Mouse (Mus musculus): ENCODE data around the gene Abca4. TPM values are rescaled to one million over a fixed set of nuclear protein-coding genes. Genes with fewer than 3 reads are reported as not detected.

Abca4 gene
- polyA plus RNA-seq, 1 experiment from 2014 or later: 1.3 TPM

DNA sequence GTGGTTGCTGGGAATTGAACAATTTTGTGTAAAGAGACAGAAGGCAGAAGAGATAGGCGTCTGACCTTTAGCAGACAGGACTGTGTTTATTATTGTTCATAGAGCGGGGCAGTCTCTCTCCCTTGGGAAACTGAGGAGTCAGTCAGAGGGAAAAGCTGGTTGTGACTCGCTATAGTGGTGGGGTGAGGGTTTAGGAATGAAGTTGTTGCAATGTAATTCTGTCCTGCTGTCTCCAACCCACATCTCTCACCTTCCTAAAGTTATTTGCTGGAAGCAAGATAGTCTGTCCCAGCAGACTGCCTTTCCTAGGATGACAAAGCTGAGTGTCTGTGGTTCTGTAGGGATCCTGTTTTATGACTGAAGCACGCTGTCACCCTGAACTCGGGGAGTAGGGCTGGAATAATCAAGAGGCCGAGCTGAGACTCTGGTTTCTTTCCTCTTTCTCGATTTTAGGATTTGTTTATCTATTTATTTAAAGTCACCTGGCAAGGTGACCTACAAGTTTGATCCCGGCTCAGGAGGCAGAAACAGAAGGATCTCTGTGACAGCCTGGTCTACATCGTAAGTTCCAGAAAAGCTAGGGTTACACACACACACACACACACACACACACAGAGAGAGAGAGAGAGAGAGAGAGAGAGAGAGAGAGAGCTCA lies 159.6 kb downstream of the Abca4 start:
- Histone ChIP-seq H3K4me3 (replicated peaks) (no peak overlapping the region), H3K27me3 (no peaks in the 10 kb centered on the region), H3K36me3 (no peaks in the 10 kb centered on the region), H3K4me2 (replicated peaks) (no peak overlapping the region), H3K9ac (no peak overlapping the region), H3K9me3 (replicated peaks) (no peaks in the 10 kb centered on the region), H3K4me1 (peaks cover 12% of the 10 kb centered on the region), H3K27ac (replicated peaks) (no peak overlapping the region)
- WGBS: 69% methylated on average over 9 of the region's 9 CpGs
- no peak for ATAC-seq (ENCODE audit: insufficient number of reproducible peaks, low FRiP score, low TSS enrichment, low read depth)

- Histone ChIP-seq H3K9ac (no peak overlapping the region), H3K27ac (replicated peaks) (no peak overlapping the region), H3K36me3 (no peaks in the 10 kb centered on the region), H3K4me1 (0 out of 2 replicates have a peak, but pooled peaks cover 2% of the 10 kb centered on the region), H3K9me3 (replicated peaks) (no peaks in the 10 kb centered on the region), H3K27me3 (no peaks in the 10 kb centered on the region), H3K4me3 (replicated peaks) (no peak overlapping the region), H3K4me2 (replicated peaks) (no peak overlapping the region)
- 82% methylated on average over 6 of the region's 6 CpGs for WGBS
- ATAC-seq (ENCODE audit: insufficient number of reproducible peaks, low FRiP score, low TSS enrichment, low read depth): no peak
These were observed 161.5 kb downstream of the Abca4 start for GRCm38 (mm10) chr3:122205753-122206152.

DNA sequence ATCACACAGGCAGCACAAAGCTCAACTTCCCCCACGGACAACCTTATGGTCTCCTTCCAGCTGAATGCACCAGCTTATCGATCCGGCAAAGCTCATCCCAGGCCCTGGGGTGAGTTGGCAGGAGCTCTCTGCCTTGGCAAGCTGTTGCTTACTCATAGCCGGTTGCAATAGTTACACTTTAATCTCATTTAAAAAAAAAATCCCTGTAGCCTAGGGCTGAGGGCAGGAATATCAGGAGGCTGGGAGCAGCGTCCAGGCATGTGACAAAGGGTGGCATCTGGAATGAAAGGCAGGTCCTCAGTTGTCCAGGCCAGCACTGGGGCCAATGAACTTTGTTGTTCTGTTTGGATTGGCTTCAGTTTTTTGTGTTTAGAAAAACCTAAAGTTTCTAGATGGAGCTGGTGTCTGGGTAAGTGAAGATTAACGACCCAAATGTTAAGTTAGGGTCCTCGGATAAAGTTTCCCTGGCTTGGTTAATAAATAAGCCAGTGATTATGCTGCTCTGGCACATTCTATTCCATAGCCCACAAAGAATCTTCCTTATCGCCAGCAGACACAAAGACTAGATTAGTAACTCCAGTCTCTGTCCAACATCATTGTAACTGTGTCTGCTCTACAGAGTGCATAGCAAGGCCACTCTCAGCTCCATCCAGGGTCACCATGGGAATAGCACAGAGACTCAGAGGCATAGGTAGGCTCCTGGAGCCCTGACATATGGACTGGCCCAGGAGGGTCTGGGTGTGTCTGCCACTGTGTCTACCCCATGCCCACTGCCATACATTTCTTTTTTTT lies 162.2 kb downstream of the Abca4 start:
- ATAC-seq (ENCODE audit: insufficient number of reproducible peaks, low FRiP score, low TSS enrichment, low read depth): no peak

DNA sequence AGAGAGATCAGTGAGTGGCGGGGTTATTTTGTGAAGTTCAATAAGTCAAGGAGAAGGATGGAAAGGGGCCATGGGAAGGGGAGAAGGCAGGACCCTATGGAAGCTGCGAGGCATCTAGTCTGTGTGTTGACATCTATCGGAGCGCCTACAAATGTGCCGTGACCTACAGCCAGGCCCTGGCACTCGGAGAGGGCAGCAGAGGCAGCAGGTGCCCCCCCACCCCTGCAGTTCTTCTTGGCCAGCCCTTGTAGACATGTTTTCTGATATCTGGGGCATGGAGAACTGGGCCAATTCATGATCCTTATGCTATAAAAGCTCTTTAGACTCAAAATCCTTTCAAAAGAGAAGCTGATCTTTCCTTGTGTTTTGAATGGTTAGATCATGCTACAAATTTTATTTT lies 163.5 kb downstream of the Abca4 start:
- Histone ChIP-seq H3K36me3 (no peaks in the 10 kb centered on the region), H3K9ac (no peak overlapping the region), H3K4me2 (replicated peaks) (no peak overlapping the region), H3K4me1 (0 out of 2 replicates have a peak, but pooled peaks cover 2% of the 10 kb centered on the region), H3K4me3 (replicated peaks) (no peak overlapping the region), H3K9me3 (replicated peaks) (no peaks in the 10 kb centered on the region), H3K27me3 (no peaks in the 10 kb centered on the region), H3K27ac (replicated peaks) (no peak overlapping the region)
- no peak for ATAC-seq (ENCODE audit: insufficient number of reproducible peaks, low FRiP score, low TSS enrichment, low read depth)
- 80% methylated on average over 6 of the region's 6 CpGs for WGBS

More for the DNA sequence above, 162.2 kb downstream of the Abca4 start:
- Histone ChIP-seq H3K4me3 (replicated peaks) (no peak overlapping the region), H3K9ac (no peak overlapping the region), H3K27me3 (no peaks in the 10 kb centered on the region), H3K27ac (replicated peaks) (no peak overlapping the region), H3K4me1 (0 out of 2 replicates have a peak, but pooled peaks cover 2% of the 10 kb centered on the region), H3K9me3 (replicated peaks) (no peaks in the 10 kb centered on the region), H3K4me2 (replicated peaks) (no peak overlapping the region), H3K36me3 (no peaks in the 10 kb centered on the region)
- 69% methylated on average over 8 of the region's 8 CpGs for WGBS

GRCm38 (mm10) chr3:122208296-122209225 lies 164.3 kb downstream of the Abca4 start:
- Histone ChIP-seq H3K9ac (no peak overlapping the region), H3K9me3 (replicated peaks) (no peaks in the 10 kb centered on the region), H3K27me3 (no peaks in the 10 kb centered on the region), H3K4me2 (replicated peaks) (no peak overlapping the region), H3K4me3 (replicated peaks) (no peak overlapping the region), H3K27ac (replicated peaks) (no peak overlapping the region), H3K4me1 (0 out of 2 replicates have a peak, but pooled peaks cover 2% of the 10 kb centered on the region), H3K36me3 (no peaks in the 10 kb centered on the region)
- ATAC-seq (ENCODE audit: insufficient number of reproducible peaks, low FRiP score, low TSS enrichment, low read depth): no peak
- 78% methylated on average over 15 of the region's 15 CpGs for WGBS

GRCm38 (mm10) chr3:122209511-122209910 lies 165.3 kb downstream of the Abca4 start:
- H3K4me1 ChIP-seq: 0 out of 2 replicates have a peak, but pooled peaks cover 2% of the 10 kb centered on the region
- H3K27me3 ChIP-seq: no peaks in the 10 kb centered on the region
- H3K9me3 ChIP-seq (replicated peaks): no peaks in the 10 kb centered on the region
- no peak overlapping the region for H3K9ac ChIP-seq
- H3K4me3 ChIP-seq (replicated peaks): no peak overlapping the region
- H3K27ac ChIP-seq (replicated peaks): no peak overlapping the region
- WGBS: 88% methylated on average over 11 of the region's 11 CpGs
- ATAC-seq (ENCODE audit: insufficient number of reproducible peaks, low FRiP score, low TSS enrichment, low read depth): no peak
- H3K4me2 ChIP-seq (replicated peaks): no peak overlapping the region
- no peaks in the 10 kb centered on the region for H3K36me3 ChIP-seq

- 72% methylated on average over 5 of the region's 5 CpGs for WGBS
- Histone ChIP-seq H3K9me3 (replicated peaks) (no peaks in the 10 kb centered on the region), H3K4me2 (replicated peaks) (no peak overlapping the region), H3K9ac (no peak overlapping the region), H3K4me1 (0 out of 2 replicates have a peak, but pooled peaks cover 2% of the 10 kb centered on the region), H3K4me3 (replicated peaks) (no peak overlapping the region), H3K27ac (replicated peaks) (no peak overlapping the region), H3K27me3 (no peaks in the 10 kb centered on the region), H3K36me3 (no peaks in the 10 kb centered on the region)
- ATAC-seq (ENCODE audit: insufficient number of reproducible peaks, low FRiP score, low TSS enrichment, low read depth): no peak
These were observed 166.2 kb downstream of the Abca4 start for GRCm38 (mm10) chr3:122210434-122210833.

DNA sequence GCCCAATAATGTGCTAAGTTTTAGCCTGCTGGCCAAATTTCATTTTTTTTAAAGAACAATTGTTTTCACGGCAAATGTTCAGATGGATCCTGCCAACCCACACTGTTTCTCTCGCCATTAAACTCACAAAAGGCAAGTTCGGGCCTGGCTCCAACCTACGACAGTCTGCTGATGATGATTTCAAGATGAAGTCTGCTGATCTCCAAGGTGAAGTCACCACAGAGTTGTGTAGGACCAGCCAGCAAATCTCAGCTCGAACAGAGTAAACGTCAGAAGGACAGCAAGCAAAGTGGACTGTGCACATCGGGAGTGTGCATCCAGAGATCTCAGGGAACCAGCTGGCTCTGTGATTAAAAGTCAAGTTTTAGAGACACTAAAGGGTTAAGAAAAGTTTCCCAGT lies 166.6 kb downstream of the Abca4 start:
- ATAC-seq (ENCODE audit: insufficient number of reproducible peaks, low FRiP score, low TSS enrichment, low read depth): no peak
- 76% methylated on average over 7 of the region's 7 CpGs for WGBS

GRCm38 (mm10) chr3:122211446-122212125 lies 167.3 kb downstream of the Abca4 start:
- WGBS: 68% methylated on average over 13 of the region's 13 CpGs
- no peak for ATAC-seq (ENCODE audit: insufficient number of reproducible peaks, low FRiP score, low TSS enrichment, low read depth)
- Histone ChIP-seq H3K27ac (replicated peaks) (no peak overlapping the region), H3K4me2 (replicated peaks) (no peak overlapping the region), H3K4me1 (no peaks in the 10 kb centered on the region), H3K27me3 (no peaks in the 10 kb centered on the region), H3K9me3 (replicated peaks) (no peaks in the 10 kb centered on the region), H3K9ac (no peak overlapping the region), H3K4me3 (replicated peaks) (no peak overlapping the region), H3K36me3 (no peaks in the 10 kb centered on the region)

More for the DNA sequence above, 166.6 kb downstream of the Abca4 start:
- no peaks in the 10 kb centered on the region for H3K36me3 ChIP-seq
- H3K4me3 ChIP-seq (replicated peaks): no peak overlapping the region
- H3K4me1 ChIP-seq: 0 out of 2 replicates have a peak, but pooled peaks cover 2% of the 10 kb centered on the region
- no peaks in the 10 kb centered on the region for H3K9me3 ChIP-seq (replicated peaks)
- no peak overlapping the region for H3K4me2 ChIP-seq (replicated peaks)
- no peaks in the 10 kb centered on the region for H3K27me3 ChIP-seq
- H3K27ac ChIP-seq (replicated peaks): no peak overlapping the region
- no peak overlapping the region for H3K9ac ChIP-seq

DNA sequence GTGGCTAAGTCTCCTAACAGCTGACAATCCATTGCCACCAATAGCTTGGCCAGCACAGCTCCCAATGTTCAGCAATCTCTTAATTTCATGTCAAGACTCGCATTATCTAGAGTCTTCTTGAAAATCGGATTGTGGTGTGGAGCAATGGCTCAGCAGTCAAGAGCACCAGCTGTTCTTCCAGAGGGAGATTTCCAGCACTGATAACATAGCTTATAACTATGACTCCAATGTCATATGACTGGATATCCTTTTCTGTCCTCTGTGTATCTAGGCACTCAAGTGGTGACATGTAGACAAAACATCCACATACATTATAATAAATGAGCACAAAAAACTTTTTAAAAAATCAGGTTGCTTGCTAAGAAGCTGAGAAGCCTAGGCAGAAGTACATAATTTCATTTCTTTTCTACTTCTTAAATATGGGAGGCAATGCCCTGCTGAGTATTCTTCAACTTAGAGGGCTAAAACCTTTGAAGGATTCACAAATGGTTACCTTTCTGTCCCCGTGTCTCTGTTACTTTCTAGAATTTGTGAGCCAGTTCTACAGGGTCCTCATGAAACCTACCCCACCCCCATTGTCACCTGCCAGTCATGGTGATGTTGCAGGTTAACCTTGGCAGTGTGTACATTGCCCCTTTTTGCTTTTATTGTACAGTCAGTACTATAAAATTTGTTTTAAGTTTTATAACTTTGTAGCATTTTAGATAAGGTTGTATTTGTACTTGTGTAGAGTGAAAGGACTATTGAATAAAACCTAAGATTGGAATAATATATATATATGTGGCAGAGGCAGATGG lies 177.2 kb downstream of the Abca4 start:
- Histone ChIP-seq H3K9ac (no peak overlapping the region), H3K36me3 (no peaks in the 10 kb centered on the region), H3K4me3 (replicated peaks) (no peak overlapping the region), H3K27me3 (no peaks in the 10 kb centered on the region), H3K4me2 (replicated peaks) (no peak overlapping the region), H3K4me1 (no peaks in the 10 kb centered on the region), H3K9me3 (replicated peaks) (no peaks in the 10 kb centered on the region), H3K27ac (replicated peaks) (no peak overlapping the region)
- WGBS: 80% methylated on average over 3 of the region's 3 CpGs
- no peak for ATAC-seq (ENCODE audit: insufficient number of reproducible peaks, low FRiP score, low TSS enrichment, low read depth)
